Mouse (Mus musculus): Measurements from ENCODE around the gene Vps37c.

The Vps37c gene

DNA sequence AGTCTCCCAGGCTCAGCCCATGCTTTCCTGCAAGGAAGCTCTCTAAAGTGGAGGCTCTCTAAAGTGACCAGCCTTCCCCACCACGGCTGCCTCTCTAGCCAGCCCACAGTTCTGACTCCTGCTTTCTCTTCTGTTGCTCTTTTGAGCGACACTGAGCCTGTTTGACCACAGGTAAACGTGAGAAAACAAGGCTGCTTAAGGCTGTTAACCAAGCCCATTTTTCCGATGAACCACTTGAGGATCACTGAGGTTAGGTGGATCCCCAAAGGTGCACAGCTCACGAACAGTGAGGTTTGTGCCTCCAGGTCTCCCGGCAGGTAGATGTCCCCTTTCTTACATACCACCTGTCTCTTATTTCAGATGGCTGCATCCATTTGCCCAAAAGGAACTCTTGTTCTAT is 53.6 kb downstream of the Vps37c start:
- no peak for DNase-seq (ENCODE audit: low spot score)

DNA sequence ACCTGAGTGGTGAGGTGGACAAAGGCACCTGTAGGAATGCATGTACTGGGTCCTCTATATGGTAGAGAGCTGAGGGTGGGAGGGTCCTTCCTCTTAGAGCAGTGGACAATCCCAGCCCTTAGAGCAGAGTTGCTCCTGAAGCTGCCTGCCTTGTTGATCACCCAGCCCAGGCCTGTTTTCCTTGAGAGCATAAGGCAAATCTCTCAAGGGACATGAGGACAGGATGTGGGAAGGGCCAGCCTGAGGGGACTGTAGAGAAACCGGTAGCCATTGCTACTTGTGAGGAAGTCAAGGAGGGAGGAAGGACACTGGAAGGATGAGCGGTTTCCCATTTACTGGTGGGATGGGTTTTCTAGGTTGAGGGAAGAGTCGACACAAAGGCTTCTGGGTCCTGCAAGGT is 54.0 kb downstream of the Vps37c start:
- no peak for DNase-seq (ENCODE audit: low spot score)

DNA sequence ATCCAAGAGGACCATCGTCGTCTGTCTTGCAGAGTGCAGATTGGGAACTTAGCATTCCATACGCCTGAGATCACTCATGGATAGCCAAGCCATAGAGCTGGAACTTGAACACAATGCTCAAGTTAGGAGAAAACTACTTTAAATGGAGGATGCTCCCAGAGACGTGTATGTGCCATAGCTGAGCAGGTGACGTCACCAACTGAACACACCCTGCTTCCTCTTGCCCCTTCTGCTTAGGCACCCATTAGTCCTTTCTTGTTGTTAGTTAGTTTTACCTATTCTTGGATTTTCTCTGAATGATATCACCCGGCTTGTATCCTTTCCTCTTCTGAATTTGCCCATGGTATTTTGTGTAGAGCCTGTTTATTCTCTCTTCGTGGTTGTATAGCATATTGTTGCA is 58.6 kb downstream of the Vps37c start:
- DNase-seq (ENCODE audit: low spot score): no peak

DNA sequence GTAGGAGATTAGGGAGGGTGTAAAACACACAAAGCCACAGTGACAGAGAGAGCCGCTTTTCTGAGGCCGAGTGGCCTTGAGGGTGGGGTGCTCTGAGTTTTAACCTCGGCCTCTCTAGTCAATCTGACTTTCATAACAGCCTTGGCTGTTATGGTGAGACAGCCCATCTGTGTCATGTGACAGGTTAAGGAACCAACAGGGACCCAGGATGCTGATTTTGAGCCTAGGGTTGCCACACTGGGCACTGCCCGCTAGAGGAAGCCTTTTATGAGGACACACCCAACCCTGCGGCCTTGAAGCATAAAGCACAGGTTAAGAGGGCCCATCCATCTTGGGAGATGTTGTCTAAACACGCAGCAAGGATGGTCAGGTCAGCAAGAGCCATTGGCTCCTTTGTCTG is 59.2 kb downstream of the Vps37c start:
- no peak for DNase-seq (ENCODE audit: low spot score)

DNA sequence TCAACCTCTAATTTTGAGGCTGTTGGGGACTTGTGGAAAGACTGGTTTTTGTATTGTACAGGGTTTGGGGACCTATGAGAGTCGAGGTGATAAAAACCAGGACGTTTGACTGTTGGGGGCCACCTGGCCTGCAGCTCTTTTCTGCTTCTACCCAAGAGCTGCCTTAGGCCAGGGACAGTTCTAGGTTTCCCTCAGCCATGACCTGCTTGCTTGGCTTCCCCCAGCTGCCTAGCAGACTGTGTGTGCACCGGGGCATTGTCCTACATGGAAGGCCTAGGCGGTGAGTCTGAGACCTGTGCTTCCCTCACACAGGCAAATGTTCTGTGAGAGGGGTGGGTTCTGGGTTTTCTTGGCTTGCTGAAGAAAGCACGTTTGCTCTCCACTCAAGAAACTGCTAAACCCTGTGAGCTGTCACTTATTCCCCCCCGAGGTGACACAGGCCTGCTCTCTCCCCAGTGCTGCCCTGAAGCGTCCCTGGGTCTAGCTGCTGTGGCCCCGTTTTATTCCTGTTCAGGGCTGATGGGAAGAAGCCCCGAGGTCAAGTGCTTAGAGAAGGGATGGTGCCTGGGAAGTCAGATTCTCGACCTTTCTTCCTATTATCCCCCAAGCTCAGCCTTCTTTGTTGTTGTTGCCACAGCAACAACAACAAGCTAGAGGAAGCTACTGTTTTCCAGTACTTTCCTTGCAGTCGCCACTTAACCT is 60.0 kb downstream of the Vps37c start:
- DNase-seq (ENCODE audit: low spot score): no peak

DNA sequence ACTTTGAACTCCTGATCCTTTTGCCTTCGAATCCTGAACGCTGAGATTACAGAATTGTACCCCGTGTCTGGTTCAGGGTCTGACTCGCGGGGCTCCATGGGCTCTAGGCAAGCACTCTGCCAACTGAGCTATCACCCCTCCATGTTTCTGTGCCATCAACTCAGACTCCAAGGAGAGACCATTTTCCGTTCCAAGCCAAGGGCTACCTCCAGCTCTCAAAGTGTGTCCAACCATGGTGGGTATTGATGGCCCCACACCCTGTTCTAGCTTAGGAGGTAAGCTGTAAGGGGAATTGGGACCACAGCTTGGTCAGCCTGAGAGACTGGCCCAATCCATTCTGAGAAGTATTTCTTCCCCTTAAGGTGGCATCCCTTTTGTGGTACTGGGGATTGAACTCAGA is 60.8 kb downstream of the Vps37c start:
- no peak for DNase-seq (ENCODE audit: low spot score)

DNA sequence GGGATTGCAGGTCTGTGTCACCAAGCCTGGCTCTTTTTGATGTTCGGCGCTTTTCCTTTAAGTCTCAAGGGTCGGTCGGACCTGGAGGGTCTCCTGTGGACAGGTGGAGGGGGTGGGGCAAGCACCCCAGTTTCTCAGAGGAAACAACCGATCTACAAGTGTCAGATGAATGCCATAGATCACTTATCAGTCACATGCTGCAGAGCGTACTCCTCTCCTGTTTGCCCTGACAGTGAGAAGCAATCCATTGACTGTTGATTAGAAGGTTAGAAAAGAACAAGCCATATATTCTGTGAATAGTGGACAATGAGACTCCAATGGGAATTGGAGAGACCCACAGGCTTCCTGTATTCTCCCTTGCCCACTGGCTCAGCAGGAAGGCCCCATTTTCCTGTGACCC is 61.6 kb downstream of the Vps37c start:
- no peak for DNase-seq (ENCODE audit: low spot score)

DNA sequence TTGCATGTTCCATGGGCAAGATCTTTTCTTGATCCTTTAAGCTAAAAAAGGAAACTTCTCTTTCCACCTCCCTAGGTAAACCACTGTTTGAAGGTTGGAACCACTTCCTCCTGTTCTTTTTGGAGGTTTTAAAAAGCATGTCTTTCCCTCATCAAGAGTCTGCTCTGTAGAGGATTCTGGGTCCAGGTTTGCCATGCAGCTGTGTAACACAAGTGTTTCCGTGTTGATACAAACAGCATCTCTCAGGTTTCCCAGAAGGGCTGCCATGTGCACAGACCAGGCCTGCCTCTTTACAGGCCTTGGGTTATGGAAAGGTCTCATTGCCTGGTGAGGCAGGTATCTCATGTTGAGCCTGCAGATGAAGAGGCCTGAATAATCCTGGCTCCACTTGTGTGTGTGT is 63.1 kb downstream of the Vps37c start:
- no peak for DNase-seq (ENCODE audit: low spot score)

DNA sequence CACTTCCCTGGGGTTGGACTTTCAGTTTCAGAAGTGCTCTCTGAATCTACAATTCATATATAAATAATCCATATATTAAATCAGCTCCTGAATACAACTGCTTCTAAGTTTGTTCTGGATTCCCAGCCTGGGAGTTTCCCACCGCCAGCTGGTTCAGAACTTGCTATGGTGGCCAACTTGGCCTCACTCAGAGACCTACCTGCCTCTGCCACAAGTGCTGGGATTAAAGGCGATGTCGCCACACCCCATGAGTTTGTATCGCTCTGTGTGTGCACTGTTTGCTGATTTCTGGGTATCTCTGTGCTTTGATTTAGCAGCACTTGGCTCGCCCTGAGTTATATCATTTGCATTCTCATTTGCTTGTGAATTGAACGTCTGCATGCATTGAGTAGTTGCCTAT is 63.6 kb downstream of the Vps37c start:
- no peak for DNase-seq (ENCODE audit: low spot score)

DNA sequence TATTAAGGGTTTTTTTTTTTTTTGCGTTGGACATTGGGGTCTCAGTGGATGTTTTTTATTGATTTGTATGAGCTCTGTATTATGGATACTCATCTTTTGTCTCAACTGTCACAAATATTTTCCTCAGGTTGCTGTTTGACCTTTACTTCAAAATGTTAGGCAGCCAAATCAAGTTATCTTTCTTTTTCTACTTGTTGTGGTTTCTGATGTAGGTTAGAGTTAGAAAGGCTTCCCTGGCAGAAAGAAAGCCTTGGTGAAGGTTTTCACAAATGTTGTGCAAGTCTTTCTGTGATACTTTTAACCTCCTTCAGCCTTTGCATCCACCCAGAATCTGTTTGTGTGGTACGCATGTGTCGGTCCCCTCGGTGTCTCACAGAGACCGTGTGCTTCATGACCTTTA is 64.1 kb downstream of the Vps37c start:
- no peak for DNase-seq (ENCODE audit: low spot score)

DNA sequence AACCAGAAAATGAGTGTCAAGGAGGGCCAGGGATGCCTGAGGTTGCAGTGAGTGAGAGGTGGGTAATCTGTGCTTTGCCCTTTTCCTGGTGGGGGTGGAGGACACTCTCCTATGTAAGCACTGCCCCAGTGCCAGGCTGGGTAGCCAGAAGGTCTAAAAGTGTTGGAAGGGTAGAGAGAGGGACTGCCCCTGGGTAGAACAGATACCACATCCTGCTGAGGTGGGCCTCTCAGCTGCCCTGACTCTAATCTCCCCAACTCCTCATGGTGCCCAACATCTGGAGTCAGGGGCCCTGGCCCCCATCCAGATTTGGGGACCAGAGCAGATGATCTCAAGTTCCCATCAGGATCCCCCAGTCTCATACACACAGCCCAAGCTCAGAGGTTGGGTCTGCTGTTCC is 68.6 kb downstream of the Vps37c start:
- no peak for DNase-seq (ENCODE audit: low spot score)

DNA sequence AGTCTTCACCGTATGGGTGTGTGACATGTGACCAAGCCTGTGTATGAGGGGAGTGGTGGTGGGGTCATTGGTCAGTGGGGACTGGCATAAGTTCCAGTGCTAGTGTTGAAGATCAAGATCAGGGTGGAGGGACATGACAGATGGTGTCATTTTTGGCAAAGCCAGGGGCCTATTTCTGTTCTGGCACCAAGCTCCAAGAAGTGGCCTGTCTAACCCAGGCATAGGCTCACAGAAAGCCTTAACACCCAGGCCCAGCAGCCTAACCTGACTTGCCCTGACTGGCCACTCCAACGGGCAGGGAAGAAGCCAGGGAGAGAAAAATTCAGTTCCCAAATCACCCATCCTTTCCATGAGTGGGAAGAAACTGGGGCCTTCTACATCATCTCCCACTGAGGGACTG is 69.0 kb downstream of the Vps37c start:
- no peak for DNase-seq (ENCODE audit: low spot score)

DNA sequence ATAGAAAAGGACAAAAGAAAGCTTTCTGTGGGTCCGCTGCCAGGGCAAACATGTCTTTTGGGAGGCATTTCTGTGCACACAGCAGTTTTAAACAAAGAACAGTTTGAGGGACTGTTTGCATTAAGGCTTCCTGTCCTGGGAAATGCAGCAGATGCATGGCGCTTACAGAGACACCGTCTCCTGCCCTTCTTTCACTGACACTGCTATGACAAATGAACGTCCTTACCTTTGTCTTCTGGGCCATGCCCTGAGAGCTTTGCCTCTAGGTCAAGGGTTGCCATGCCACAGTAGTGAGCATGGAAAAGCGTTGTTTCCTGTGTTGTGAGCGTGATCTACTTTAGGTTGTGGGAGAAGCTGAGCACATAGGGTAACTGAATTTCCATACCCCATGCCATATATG is 70.2 kb downstream of the Vps37c start:
- DNase-seq (ENCODE audit: low spot score): no peak

DNA sequence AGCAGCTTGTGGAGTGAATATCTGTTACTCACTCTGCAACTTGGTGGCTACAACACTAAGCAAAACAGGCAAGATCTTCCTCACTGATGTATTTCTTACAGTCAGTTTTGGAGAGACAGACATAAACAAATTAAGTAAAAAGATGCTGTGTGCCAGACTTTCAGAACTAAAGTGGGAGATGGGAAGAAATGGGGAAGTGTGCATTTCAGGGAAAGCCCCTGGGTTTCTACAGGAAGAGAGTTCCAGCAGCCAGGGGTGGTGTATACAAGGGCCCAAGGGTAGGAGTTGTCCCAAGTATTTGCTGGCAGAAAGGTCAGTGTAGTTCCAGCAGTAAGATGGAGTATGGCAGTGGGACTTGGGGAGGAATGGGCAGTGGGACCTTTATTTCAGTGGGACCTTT is 71.0 kb downstream of the Vps37c start:
- no peak for DNase-seq (ENCODE audit: low spot score)

DNA sequence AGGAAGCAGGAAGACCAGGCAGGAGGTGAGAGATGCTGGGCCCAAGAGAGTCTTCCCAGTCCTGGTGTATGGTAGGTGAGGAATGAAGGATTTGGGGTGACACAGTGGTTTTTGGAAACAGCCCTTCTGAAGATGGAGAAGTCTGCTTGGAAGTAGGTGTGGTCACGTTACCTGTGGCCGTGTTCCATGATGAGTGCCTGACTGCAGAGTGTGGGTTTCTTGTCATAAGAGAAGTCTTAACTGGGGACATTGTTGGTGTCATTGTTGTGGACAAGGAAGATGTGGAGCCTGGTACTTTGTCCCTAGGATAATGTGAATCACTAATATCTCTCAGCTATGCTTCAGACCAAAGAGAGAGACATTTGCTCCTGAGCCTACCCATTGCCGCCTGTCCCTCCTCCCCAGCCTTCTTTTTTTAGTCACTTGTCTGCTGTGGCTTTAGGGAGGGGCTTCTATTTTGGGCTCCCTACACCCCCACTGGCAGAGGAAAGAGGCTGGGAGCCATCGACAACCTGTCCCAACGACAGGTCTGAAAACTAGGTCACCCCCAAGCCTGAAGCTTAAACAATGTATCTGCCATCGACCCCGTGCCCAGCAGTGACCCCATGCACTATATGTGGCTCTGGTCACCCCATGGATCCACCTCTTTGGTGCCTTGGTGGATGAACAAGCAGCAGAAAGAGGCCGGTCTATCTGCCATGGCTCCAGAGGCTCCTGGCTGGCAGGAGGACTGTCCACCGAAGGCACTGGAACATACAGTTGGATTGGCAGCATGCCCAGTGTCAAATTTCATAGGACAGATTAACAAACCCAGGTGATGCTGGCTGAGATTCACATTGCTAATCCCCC is 71.7 kb downstream of the Vps37c start:
- DNase-seq (ENCODE audit: low spot score): no peak

DNA sequence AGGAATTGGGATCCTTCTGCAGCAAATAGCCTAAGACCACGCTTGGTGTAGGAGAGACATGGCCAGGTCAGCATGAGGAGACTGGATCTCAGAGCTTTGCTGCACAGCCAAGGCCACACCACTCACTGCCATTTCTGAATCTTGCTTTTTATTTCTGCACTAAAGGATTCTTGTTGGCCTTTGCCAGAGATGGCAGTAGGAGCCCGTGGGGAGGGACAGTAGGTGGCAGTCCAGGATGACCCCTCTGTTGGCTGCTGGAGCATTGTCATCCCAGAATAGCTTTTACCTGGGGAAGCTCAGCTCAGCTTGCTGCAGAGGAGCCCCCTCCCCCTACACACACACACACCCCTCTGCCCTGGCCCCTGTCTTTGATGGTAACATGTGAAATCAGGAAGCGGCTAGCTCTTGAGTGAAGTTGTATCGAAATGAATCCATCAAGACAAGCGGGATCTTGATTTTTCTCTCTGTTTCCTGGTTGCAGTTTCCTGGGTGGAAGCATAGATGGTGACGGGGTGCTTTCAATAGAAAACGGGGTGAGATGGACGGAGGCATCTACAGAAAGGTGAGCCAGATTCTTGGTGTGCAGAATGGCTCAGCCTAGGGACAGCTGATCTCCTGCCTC is 73.4 kb downstream of the Vps37c start:
- no peak for DNase-seq (ENCODE audit: low spot score)

DNA sequence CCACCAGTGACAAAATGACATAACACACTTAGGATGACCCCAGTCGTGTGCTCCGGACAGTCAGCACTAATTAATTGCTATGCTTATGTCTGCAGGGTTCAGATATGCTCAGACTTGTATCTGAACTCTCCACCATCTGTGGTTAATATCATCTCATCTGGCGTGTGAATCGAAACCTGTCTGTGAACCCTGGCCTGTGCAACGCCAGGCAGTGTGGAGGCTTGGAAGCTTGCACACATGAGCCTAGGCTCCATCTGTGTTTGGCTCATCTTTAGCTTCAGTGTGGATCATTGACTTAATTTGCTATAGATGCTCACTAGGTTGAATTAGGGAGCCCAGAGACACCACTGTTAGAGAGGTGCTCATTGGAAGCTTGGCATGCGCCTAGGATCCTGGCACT is 73.9 kb downstream of the Vps37c start:
- no peak for DNase-seq (ENCODE audit: low spot score)

DNA sequence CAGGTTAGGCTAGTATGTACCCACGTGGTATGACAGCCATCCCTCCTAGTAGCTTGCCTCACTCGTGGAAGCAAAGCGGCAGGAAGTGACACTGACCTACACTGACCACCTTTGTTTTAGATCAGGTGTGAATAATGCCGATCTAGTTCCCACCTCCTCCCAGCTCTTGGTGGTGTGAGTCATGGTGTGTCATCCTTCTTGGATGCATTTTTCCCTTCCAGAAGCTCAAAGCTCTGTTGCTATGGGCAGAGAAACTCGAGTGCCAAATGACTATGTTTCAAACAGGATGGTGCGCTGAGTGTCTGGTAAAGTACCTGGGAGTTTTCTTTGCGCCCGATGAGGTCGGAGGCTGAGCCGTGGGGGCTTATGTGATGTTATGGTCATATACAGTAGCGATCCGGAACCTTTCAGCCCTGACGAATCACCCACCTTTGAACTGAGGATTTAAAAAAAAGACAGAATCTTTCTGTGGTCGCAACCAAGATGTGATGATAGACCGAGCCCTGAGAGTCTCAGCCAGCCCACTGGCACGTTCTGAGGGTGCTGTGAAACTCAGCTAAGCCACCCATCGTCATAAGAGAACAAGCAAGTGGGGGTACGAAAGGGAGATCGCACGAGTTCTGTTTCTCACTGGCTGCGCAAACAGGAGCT is 75.0 kb downstream of the Vps37c start:
- no peak for DNase-seq (ENCODE audit: low spot score)

Measured in ovary, postnatal 14 days (tissue).